Mouse (Mus musculus): ENCODE results near the gene Phpt1.

- no peak for TF ChIP-seq GATA1 (IDR thresholded peaks at IDR 0.05; ENCODE audit: borderline replicate concordance, low read length)
- no peak for TF ChIP-seq FLI1 (IDR thresholded peaks at IDR 0.05; ENCODE audit: low read length)
These were observed 7.6 kb upstream of the Phpt1 start for GRCm38 (mm10) chr2:25582466-25583119.
